Mouse (Mus musculus): Measurements from ENCODE around the gene Pgf. TPM values are rescaled to one million over a fixed set of nuclear protein-coding genes. Genes with fewer than 3 reads are reported as not detected.

The Pgf gene
- total and polyA plus RNA-seq, 3 experiments = 0.46 TPM; not detected in 2

DNA sequence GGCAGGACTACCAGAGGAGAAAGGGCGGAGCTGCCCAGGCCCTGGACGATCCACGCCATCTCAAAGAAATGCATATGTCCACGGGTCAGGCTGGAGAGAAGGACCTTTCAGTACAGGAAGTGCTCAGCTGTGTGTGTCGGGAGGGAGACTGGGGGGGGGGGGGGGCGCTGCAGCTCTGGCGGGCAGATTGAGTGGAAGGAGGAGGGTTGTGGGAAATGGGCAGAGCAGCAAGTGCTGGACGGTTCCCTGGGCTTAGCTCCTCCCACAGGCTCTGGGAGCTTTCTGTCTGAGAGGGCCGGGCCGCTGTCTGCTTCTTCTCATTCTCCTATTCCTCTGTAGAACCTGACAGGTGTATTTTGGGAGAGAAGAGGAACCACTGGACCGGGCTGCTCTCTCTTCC lies 31.2 kb downstream of the Pgf start:
- H3K36me3 ChIP-seq (ENCODE audit: control insufficient read depth in 1 of 2, insufficient read depth in 2 of 2, low read length in 2 of 2) = no peaks in the 10 kb centered on the region; a peak in 1 of 4 replicates
- DNase-seq (ENCODE audit: low read depth, low spot score) = no peak
- H3K4me1 ChIP-seq (ENCODE audit: control insufficient read depth in 1 of 2, insufficient read depth in 2 of 2, low read length in 2 of 2) = peaks cover 0 to 1% of the 10 kb centered on the region in 2 experiments; a peak in 1 of 4 replicates
- TF ChIP-seq ZKSCAN1 (IDR thresholded peaks at IDR 0.05; ENCODE audit: low read depth, low read length) = no peak
- TF ChIP-seq RCOR1 (IDR thresholded peaks at IDR 0.05; ENCODE audit: low read depth, low read length) = no peak
- TF ChIP-seq MAZ (IDR thresholded peaks at IDR 0.05; ENCODE audit: low read depth, low read length) = no peak
- H3K27ac ChIP-seq (ENCODE audit: control insufficient read depth, low read depth, low read length) = no peak overlapping the region
- H3K79me2 ChIP-seq (ENCODE audit: control insufficient read depth, insufficient read depth, low read length, poor library complexity) = no peaks in the 10 kb centered on the region
- H3K27me3 ChIP-seq (ENCODE audit: control insufficient read depth in 1 of 2, insufficient read depth in 2 of 2, low read length in 2 of 2) = no peaks in the 10 kb centered on the region
- no peaks in the 10 kb centered on the region for H3K9me3 ChIP-seq (replicated peaks; ENCODE audit: insufficient read depth, low read length)
- no peak overlapping the region for H3K9ac ChIP-seq (ENCODE audit: control insufficient read depth, low read depth, low read length, poor library complexity, severe bottlenecking)
- H3K4me3 ChIP-seq (ENCODE audit: control insufficient read depth in 1 of 2, insufficient read depth in 1 of 2, low read depth in 2 of 2, low read length in 2 of 2) = no peak overlapping the region

DNA sequence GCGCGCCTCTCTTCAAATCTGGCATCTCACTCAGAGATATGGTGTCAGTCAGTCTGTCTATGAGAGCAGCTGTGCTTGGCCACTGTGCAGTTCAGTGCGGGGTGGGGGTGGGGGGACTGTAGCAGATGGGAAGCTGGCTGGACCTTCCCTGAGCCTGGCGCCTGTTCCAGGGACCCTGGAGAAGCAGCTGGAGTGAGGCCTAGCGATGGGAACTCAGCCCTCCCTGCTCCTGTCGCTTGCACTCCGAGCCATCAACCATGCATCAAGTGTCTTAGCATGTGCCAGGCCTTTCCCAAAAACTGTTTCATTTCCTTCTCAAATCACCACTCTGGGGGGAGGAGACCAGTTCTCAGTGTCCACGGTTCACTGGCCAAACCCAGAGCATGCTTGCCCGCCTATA lies 32.0 kb downstream of the Pgf start:
- no peak for DNase-seq (ENCODE audit: low read depth, low spot score)
- Histone ChIP-seq H3K4me3 (ENCODE audit: control insufficient read depth in 1 of 2, insufficient read depth in 1 of 2, low read depth in 2 of 2, low read length in 2 of 2) (no peak overlapping the region), H3K4me1 (ENCODE audit: control insufficient read depth in 1 of 2, insufficient read depth in 2 of 2, low read length in 2 of 2) (no peaks in the 10 kb centered on the region), H3K79me2 (ENCODE audit: control insufficient read depth, insufficient read depth, low read length, poor library complexity) (no peaks in the 10 kb centered on the region), H3K9ac (ENCODE audit: control insufficient read depth, low read depth, low read length, poor library complexity, severe bottlenecking) (no peak overlapping the region), H3K27ac (ENCODE audit: control insufficient read depth, low read depth, low read length) (no peak overlapping the region), H3K9me3 (replicated peaks; ENCODE audit: insufficient read depth, low read length) (no peaks in the 10 kb centered on the region), H3K36me3 (ENCODE audit: control insufficient read depth in 1 of 2, insufficient read depth in 2 of 2, low read length in 2 of 2) (no peaks in the 10 kb centered on the region), H3K27me3 (ENCODE audit: control insufficient read depth in 1 of 2, insufficient read depth in 2 of 2, low read length in 2 of 2) (no peaks in the 10 kb centered on the region)
- TF ChIP-seq MEF2A (IDR thresholded peaks at IDR 0.05; ENCODE audit: extremely low read depth, insufficient replicate concordance, low read depth, low read length, poor library complexity, severe bottlenecking) (no peak), ZKSCAN1 (IDR thresholded peaks at IDR 0.05; ENCODE audit: low read depth, low read length) (no peak), MAZ (IDR thresholded peaks at IDR 0.05; ENCODE audit: low read depth, low read length) (no peak), RAD21 (IDR thresholded peaks at IDR 0.05; ENCODE audit: low read depth, low read length) (no peak), KAT2A (conservative IDR thresholded peaks at IDR 0.05; ENCODE audit: low read depth, low read length) (no peak), ZMIZ1 (IDR thresholded peaks at IDR 0.05; ENCODE audit: low read depth, low read length) (no peak), SIN3A (IDR thresholded peaks at IDR 0.05; ENCODE audit: low read length) (no peak), TCF12 (IDR thresholded peaks at IDR 0.05; ENCODE audit: low read depth, low read length) (no peak), GABPA (IDR thresholded peaks at IDR 0.05; ENCODE audit: low read depth, low read length) (no peak), ETS1 (IDR thresholded peaks at IDR 0.05; ENCODE audit: low read depth, low read length) (no peak), ZNF384 (IDR thresholded peaks at IDR 0.05; ENCODE audit: low read depth, low read length) (no peak), CHD1 (IDR thresholded peaks at IDR 0.05; ENCODE audit: low read depth, low read length) (no peak), E2F4 (IDR thresholded peaks at IDR 0.05; ENCODE audit: borderline replicate concordance, low read depth, low read length) (no peak), MYC (IDR thresholded peaks at IDR 0.05; ENCODE audit: low read depth, low read length) (no peak), UBTF (IDR thresholded peaks at IDR 0.05; ENCODE audit: borderline replicate concordance, insufficient read depth, low read depth, low read length) (no peak), ZC3H11A (IDR thresholded peaks at IDR 0.05; ENCODE audit: low read depth, low read length) (no peak), ELF1 (IDR thresholded peaks at IDR 0.05; ENCODE audit: low read depth, low read length) (no peak), CTCF (IDR thresholded peaks at IDR 0.05 in 2 of 3, conservative IDR thresholded peaks at IDR 0.05 in 1 of 3; ENCODE audit: control insufficient read depth in 1 of 3, insufficient read depth in 1 of 3, low read depth in 2 of 3, low read length in 3 of 3, poor library complexity in 1 of 3, severe bottlenecking in 1 of 3) (no peak), USF2 (IDR thresholded peaks at IDR 0.05; ENCODE audit: borderline replicate concordance in 1 of 2, insufficient read depth in 1 of 2, low read depth in 1 of 2, low read length in 2 of 2) (no peak), HCFC1 (IDR thresholded peaks at IDR 0.05; ENCODE audit: low read depth, low read length) (no peak)
